Mouse (Mus musculus) C2C12 (cell line): ENCODE measurements around the gene Lrmda.

Source experiments
- CEBPB ChIP-seq: IDR thresholded peaks from one replicate; pipeline ENCODE4 v1.6.1; 2011; ENCODE audit warnings: low read depth, mild to moderate bottlenecking, control low read depth, moderate library complexity
- CTCF ChIP-seq: IDR thresholded peaks from one replicate; pipeline ENCODE4 v1.5.1; 2011; ENCODE audit not compliant: control insufficient read depth, insufficient read depth, insufficient read length

GRCm38 (mm10) chr14:22442719-22443118, 423.2 kb downstream of the Lrmda start:
- TF ChIP-seq CTCF (no peak), CEBPB (no peak)
